ENCODE assay signal across 8 mouse cellular contexts in genomic region chr2:121140018-121140882, GRCm38 (mm10). TPM values are rescaled to one million over a fixed set of nuclear protein-coding genes. Genes with fewer than 3 reads are reported as not detected.
DNase-seq lines count a peak whose midpoint lies in the region; ATAC-seq and TF ChIP-seq lines count a peak whose summit lies in the region.

Gene Adal, plus strand, starts transcription at chr2:121140428.
Gene Lcmt2, minus strand, starts transcription at chr2:121140653.

- peaks cover 16% of the 10 kb centered on the region for H3K4me1 ChIP-seq in hindbrain, postnatal 0 days (ENCODE audit: insufficient read depth, low read length)

- peak; percentile 96 for ATAC-seq in hindbrain, postnatal 0 days
- peak; percentile 82 for ATAC-seq in megakaryocyte, adult 5-6 weeks (ENCODE audit: poor library complexity, severe bottlenecking)

- no peaks in the 10 kb centered on the region for H3K27me3 ChIP-seq in hindbrain, postnatal 0 days (ENCODE audit: insufficient read depth, low read length)

- intact Hi-C loops in gastrocnemius, adult 2 months (cut with DNase I): no loop called here
- intact Hi-C loops in left cerebral cortex, adult 2 months (cut with DNase I): loop anchor here (1.0 kb wide), 1 partner anchor 30 kb away; the partner anchor contains the start of gene Tubgcp4

- peak within 1 kb of the TSS; percentile 100 for H3K27ac ChIP-seq in gastrocnemius, adult 2 months
- peak within 1 kb of the TSS; percentile 99 for H3K27ac ChIP-seq in hindbrain, postnatal 0 days
- peak within 1 kb of the TSS; percentile 96 for H3K27ac ChIP-seq in left cerebral cortex, adult 2 months

- peak within 1 kb of the TSS; percentile 92 for H3K9ac ChIP-seq in hindbrain, postnatal 0 days (replicated peaks; ENCODE audit: low read length)

- peak; percentile 64 for DNase-seq in WW6 (ENCODE audit: low read depth, low spot score)
- DNase-seq in cerebellum, postnatal 4 days (ENCODE audit: low spot score in 2 of 2): peak; percentile 73 to 89
- DNase-seq in gastrocnemius, adult 2 months: peak; percentile 94
- DNase-seq in hindbrain, postnatal 0 days (ENCODE audit: low spot score): peak; percentile 96
- peak; percentile 92 for DNase-seq in left cerebral cortex, adult 2 months (ENCODE audit: extremely low spot score in 1 of 2, low spot score in 2 of 2)
- DNase-seq in right cerebral cortex, adult 2 months (ENCODE audit: low spot score in 2 of 2): peak; percentile 88 to 97
- DNase-seq in urinary bladder, postnatal 14 days (ENCODE audit: low spot score): peak; percentile 89

- no peak for TF ChIP-seq CTCF in gastrocnemius, adult 2 months (IDR thresholded peaks at IDR 0.05)
- TF ChIP-seq CTCF in hindbrain, postnatal 0 days (IDR thresholded peaks at IDR 0.05; ENCODE audit: low read depth): no peak
- no peak for TF ChIP-seq CTCF in left cerebral cortex, adult 2 months (IDR thresholded peaks at IDR 0.05)

- H3K9me3 ChIP-seq in hindbrain, postnatal 0 days (ENCODE audit: low read length): no peaks in the 10 kb centered on the region

- 2% methylated on average over 87 of the region's 87 CpGs for WGBS in hindbrain, postnatal 0 days

- peak within 1 kb of the TSS; percentile 98 for H3K4me3 ChIP-seq in gastrocnemius, adult 2 months
- peak within 1 kb of the TSS; percentile 77 for H3K4me3 ChIP-seq in hindbrain, postnatal 0 days (ENCODE audit: low read length)
- peak within 1 kb of the TSS; percentile 89 for H3K4me3 ChIP-seq in left cerebral cortex, adult 2 months

- H3K36me3 ChIP-seq in hindbrain, postnatal 0 days (ENCODE audit: insufficient read depth, low read length): no peaks in the 10 kb centered on the region

- H3K4me2 ChIP-seq in hindbrain, postnatal 0 days (ENCODE audit: low read depth, low read length): peak within 1 kb of the TSS; percentile 73

RNA-seq across cellular contexts. Expression of gene Adal, which starts in this region (rescaled TPM):
- total RNA-seq in gastrocnemius, adult 2 months (2021): 10 to 100 TPM; 12.4 to 17.1 TPM
- 17.6 and 22.4 TPM in 2 replicates for total RNA-seq in hindbrain, postnatal 0 days (2014; rRNA removed)
- 18.0 and 18.4 TPM in 2 replicates for polyA plus RNA-seq in hindbrain, postnatal 0 days (2015; fragmentation: Nextera tagmentation; extraction: Ambion mirVana)
- 10 to 100 TPM; 18.2 to 19.9 TPM for total RNA-seq in left cerebral cortex, adult 2 months (2021)
- 9.1 and 13.4 TPM in 2 replicates for total RNA-seq in megakaryocyte, adult 5-6 weeks (2015)
- total RNA-seq in megakaryocyte, adult 5-6 weeks (2017): 6.5 and 8.5 TPM in 2 replicates

RNA-seq across cellular contexts. Expression of gene Lcmt2, which starts in this region (rescaled TPM):
- 1 to 10 TPM; 3.1 to 4.4 TPM for total RNA-seq in gastrocnemius, adult 2 months (2021)
- total RNA-seq in hindbrain, postnatal 0 days (2014; rRNA removed): 9.6 and 10.1 TPM in 2 replicates
- polyA plus RNA-seq in hindbrain, postnatal 0 days (2015; fragmentation: Nextera tagmentation; extraction: Ambion mirVana): 11.4 and 14.2 TPM in 2 replicates
- 1 to 10 TPM; 6.5 to 7.7 TPM for total RNA-seq in left cerebral cortex, adult 2 months (2021)
- 5.9 and 6.5 TPM in 2 replicates for total RNA-seq in megakaryocyte, adult 5-6 weeks (2015)
- 4.2 and 6.5 TPM in 2 replicates for total RNA-seq in megakaryocyte, adult 5-6 weeks (2017)

Comparison
In these comparisons a context has a peak if more than half of its experiments do, and no peak if none do; other contexts are left out.
1. Peak in every context shown above with its lines: DNase-seq, ATAC-seq, H3K4me3 ChIP-seq and H3K27ac ChIP-seq.